Mouse (Mus musculus) liver (tissue): ENCODE measurements at regions not wholly inside any gene's neighbourhood (a gene's known extent, or its start where the extent isn't known, plus 50 kb on each side); places are given as distances from the start of the nearest gene placed in this dataset.

Source experiments
- DNase-seq: peaks from one replicate; pipeline ENCODE4 v3.0.0-alpha.2; 2020; ENCODE audit warnings: mixed read lengths

GRCm38 (mm10) chr4:105561611-105562010, 228.1 kb upstream of the Gm12728 start:
- DNase-seq = no peak

DNA sequence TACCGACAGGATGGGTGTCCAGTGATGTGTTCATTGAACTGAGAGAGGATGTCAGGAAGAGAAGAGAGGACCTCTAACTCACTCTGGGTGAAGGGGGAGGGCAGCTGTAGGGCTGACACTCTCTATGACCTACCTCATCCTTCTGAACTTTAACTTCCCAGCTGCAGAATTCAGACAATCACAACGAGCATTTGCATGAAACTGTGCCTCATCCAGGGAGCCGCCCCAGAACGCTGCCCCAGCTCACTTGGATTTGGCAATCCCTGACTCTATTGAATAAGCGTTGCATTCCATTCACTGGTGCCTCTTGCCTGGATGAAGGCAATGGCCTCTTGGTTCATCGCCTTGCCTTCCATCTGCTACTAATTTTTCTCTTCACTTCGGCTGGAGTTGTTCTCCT, 223.9 kb upstream of the Gm12728 start:
- DNase-seq = no peak

- peak; percentile 69 for DNase-seq
These were observed 222.9 kb upstream of the Gm12728 start for GRCm38 (mm10) chr4:105566513-105567457.

- DNase-seq = no peak
These were observed 220.0 kb upstream of the Gm12728 start for GRCm38 (mm10) chr4:105569671-105570070.

- no peak for DNase-seq
These were observed 214.1 kb upstream of the Gm12728 start for GRCm38 (mm10) chr4:105575550-105575949.

DNA sequence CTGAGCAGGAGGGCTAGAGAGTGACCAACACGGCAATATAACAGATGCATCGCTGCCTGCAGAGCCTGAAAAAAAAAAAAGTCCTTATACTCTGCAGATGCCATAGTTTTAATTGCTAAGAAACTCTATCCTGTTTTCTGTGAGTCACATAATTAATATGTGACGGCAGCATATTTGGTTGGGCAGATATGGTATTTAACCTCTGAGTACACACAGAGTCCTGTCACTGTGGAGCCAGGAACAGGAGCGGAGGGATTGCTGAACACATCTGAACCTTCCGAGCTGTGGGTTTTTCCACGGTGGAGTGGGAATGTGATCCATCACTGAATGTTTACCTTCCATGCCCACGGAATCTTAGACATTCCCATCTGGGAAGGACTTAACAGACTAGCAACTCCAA, 208.7 kb upstream of the Gm12728 start:
- DNase-seq = no peak

- DNase-seq = no peak
These were observed 205.2 kb upstream of the Gm12728 start for GRCm38 (mm10) chr4:105584329-105584925.

DNA sequence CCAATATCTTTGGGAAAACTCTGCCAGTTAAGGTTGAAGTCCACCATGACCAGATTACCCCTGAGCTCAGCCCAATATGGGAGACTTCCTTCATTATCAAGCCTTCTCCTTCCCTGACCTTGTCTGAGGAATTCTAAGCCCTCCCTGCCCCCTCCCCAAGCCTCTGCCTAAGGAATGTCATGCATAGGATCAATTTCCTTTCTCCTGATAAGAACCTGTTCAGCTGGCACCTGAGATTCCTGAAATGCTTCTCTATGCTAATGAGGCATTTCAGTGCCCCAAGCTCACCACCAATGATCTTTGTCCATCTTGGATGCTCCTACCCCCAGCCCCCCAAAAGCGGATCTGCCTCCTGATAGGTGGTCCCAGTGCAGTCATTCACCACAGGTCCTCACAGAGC, 186.0 kb upstream of the Gm12728 start:
- no peak for DNase-seq

GRCm38 (mm10) chr4:105604607-105605006, 185.1 kb upstream of the Gm12728 start:
- DNase-seq = no peak

- DNase-seq = no peak
These were observed 182.9 kb upstream of the Gm12728 start for GRCm38 (mm10) chr4:105606731-105607130.

DNA sequence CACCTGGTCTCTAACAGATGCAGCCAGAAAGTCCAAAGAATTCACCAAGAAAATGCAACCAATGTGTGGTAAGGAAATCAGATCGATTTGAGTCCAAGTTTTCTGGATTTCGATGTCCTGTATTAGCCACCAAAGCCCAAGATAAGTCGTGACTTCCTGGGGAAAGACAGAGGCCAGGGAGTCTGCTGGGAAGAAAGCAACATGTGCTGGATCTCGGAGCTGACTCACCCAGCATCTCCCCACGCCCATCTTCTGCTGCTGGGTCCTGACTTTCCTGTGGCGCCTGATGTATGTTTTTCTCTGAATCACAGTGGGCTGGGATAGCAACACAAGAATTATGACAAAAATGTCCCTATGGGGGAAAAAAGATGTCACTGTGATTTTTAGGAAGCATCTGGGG, 178.8 kb upstream of the Gm12728 start:
- DNase-seq = no peak

GRCm38 (mm10) chr4:105614390-105614789, 175.3 kb upstream of the Gm12728 start:
- DNase-seq = no peak

DNA sequence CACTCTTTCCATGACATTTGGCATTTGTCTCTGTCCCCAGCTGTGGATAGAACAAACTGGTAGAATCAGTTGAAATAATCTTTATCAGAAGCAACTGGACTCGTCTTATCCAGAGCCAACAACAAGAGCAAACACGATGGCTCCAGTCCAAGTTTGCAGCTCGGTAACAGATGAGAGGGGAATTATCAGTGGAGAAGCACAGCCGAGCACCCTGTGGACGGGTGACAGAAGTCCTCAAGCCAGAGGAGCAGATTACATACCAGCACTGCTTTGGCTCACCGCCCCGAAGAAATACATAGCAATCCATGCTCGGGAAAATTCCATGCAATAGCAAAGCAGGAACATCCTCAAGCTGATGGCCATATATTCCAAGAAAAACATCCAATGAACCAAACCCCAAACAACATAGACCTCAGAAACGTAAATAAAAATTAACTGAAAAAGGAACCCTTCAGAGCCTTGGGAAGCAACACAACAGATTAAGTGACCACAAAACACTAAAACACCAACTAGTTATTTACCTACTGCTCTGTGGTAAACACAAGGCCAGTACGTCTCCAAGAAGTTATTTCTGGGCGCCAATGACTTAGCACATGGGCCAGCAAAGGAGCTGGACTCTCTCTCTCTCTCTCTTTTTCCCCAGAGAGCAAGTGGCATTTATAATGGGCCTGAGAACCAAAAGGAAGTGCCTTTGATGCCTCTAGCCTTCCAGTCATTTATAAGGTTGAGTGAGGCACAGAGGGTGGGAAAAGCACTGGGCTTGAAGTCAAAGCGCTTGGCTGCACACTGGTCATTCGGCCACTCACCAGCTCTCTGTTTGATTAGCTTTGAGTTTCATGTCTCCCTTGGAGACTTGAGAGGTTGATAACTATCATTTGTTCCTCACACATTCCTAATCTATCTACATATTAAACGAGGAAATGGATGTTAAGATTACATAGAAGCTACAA, 163.0 kb upstream of the Gm12728 start:
- DNase-seq = no peak

GRCm38 (mm10) chr4:105629581-105629980, 160.1 kb upstream of the Gm12728 start:
- no peak for DNase-seq

- no peak for DNase-seq
These were observed 158.9 kb upstream of the Gm12728 start for GRCm38 (mm10) chr4:105630595-105631369.

DNA sequence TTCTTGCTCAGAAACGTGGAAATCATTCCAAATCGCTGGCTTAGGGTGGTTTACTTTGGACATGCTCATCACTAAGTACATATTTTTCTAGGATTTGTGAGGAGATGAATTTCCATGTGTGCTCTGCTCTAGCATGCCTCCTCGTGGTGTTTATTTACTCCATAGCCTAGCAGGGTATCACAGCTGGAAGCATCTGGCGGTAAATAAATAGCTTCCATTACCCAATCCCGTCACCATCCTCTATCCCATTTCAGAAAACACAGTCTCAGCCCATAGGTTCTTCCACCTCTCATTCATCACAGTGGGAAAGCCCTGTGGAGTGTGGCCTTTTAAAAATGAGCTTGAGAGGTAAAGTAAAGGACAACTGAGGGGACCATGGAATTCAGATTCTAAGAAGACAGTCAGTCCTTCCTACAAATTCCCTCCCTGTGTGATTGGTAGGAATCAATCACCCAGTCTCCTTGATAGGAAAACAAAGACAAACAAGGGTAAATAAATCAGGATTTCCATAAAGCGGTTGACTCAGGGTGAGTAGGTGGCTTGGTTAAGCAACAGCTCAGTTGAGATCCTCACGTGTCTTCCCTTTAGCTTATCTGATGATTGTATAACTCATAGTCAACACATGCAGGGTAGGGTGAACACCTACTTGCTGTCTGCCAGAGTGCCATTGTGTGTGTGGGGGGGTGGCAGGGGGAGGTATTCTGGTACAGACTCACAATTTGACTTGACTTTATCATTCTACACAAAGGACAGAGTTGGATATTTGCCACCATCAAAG, 156.9 kb upstream of the Gm12728 start:
- no peak for DNase-seq

DNA sequence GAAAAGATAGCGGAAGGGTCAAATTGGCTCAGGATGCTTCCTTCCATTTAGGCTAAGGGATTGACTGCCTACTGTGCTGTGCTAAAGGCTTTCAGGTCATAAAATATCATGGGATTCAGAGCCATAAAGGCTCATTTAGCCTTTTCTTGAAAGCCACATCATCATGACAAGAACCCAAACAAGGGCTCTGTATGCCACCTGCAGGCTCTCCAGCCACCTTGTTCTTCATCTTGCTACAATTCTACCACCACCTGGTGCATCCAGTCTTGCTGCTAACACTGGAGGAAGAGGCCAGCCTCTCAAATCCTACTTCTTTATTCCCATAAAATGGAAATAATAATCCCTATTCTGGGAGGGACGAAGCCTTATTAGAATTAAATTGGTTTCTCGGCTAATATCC, 155.9 kb upstream of the Gm12728 start:
- no peak for DNase-seq

DNA sequence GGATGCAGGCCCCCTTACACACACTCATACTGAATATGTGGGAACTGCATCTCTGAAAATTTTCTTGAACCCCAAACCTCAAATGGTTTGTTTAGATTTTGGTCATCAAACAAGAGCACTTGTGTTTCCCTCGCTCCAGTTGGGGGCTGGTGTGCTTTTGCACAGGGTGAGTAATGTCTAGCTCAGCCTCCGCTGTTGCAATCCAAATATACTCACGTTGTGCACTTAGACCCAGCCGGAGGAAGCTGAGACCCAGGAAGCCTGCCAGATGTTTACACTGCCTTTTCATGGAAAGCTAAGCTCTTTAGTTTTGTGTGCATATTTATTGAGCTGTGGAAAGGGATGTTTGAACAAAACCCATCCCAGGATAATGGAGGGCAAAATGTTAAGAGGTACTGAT, 148.9 kb upstream of the Gm12728 start:
- DNase-seq = peak; percentile 34

DNA sequence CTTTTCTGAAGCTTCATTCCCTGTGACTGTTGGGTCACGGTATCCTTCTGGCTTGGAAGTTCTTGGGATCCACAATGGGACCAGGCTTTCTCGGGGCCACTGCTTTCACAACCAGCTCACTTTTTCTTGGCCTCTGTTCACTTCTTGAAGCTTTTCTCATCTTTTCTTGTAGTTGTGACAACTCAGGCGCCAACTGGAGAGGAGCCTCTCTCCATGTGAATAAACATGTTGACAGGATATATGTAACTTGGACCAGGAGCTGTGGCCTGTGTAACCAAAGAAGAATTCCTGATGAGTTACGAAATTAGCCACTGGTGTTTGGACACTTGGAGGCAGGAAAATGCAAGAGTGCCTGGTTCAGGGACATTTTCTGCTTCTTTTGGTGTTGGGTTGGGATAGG, 148.1 kb upstream of the Gm12728 start:
- no peak for DNase-seq

DNA sequence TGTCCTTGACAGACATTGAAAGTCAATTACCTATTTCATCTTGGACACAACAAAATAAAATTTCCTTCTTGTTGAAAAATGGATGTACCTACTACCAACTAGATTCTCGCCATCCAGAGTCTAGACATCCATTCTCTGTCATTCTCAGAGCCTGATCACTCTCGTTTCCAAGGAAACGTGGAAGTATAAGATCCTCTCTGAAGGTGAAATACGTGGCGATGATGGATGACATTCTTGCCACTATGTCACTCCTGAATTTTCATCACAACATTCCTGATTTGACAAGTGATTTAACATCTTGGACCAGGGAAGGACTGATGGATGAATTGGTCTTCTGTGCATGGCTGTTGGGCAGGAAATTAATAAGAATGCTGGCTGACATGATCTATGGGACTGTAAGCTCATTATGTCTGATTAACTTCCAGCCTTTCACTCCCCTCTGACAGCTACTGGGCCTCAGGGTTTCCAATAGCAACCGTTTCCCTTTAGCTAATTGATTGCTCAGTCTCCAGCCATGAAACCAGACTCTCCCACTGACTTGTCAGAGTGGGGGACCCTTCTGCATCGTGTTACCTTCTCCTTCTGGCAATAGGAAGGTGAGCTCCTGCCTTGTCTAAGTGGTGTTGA, 140.7 kb upstream of the Gm12728 start:
- DNase-seq = no peak

DNA sequence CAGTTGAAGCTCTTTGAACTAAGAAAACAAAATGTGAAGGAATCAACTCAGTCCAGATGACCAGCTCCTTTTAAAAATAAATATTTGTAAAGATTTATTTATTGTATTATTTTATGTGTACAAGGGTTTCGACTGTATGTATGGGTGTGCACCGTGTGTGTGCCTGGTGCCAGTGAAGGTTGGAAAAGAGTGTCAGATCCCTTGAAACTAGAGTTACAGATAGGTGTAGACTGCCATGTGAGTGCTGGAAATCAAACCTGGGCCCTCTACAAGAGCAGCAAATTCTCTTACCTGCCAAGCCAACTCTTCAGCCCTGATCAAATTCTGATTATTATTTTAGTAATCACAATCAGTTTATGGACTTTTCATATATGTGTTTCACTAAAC, 140.2 kb upstream of the Gm12728 start:
- no peak for DNase-seq
